Mouse (Mus musculus) forebrain, embryonic 14.5 days (tissue): ENCODE measurements around the gene Sipa1l1. TPM values are rescaled to one million over a fixed set of nuclear protein-coding genes. Genes with fewer than 3 reads are reported as not detected.
A peak's percentile ranks its signal among the peaks of the same experiment; 100 is the strongest.

Experiments
- ATAC-seq: fragments of 200-750 bp; cut with Nextera tagmentation; 2 replicates; pipeline ENCODE4 v1.8.0; 2017; ENCODE audit warnings: mild to moderate bottlenecking, moderate library complexity
- DNase-seq: peaks from one replicate; pipeline ENCODE4 v3.0.0-alpha.2; 2015; ENCODE audit warnings: low spot score
- H3K27ac ChIP-seq: fragments of 300-500 bp; sonication (generic); 2 replicates; pipeline ENCODE4 v1.5.1; 2014; ENCODE audit warnings: low read depth, mild to moderate bottlenecking, control low read depth, low read length, moderate library complexity
- H3K27me3 ChIP-seq: fragments of 300-500 bp; sonication (generic); replicated peaks from 2 replicates; pipeline ENCODE4 v1.6.1; 2014; ENCODE audit warnings: low read length, control low read depth, mixed read lengths; ENCODE audit not compliant: control insufficient read depth, insufficient read depth
- H3K36me3 ChIP-seq: fragments of 300-500 bp; sonication (generic); 2 replicates; pipeline ENCODE4 v1.6.1; 2014; ENCODE audit warnings: low read length, control low read depth; ENCODE audit not compliant: control insufficient read depth, insufficient read depth
- H3K4me1 ChIP-seq: fragments of 300-500 bp; sonication (generic); 2 replicates; pipeline ENCODE4 v1.6.1; 2014; ENCODE audit warnings: antibody characterized with exemption, low read length, control low read depth; ENCODE audit not compliant: control insufficient read depth, insufficient read depth
- H3K4me2 ChIP-seq: fragments of 300-500 bp; sonication (generic); 2 replicates; pipeline ENCODE4 v1.6.1; 2014; ENCODE audit warnings: mild to moderate bottlenecking, control low read depth, low read length
- H3K4me3 ChIP-seq: fragments of 300-500 bp; sonication (generic); 2 replicates; pipeline ENCODE4 v1.5.1; 2014; ENCODE audit warnings: low read depth, low read length, control low read depth
- H3K9ac ChIP-seq: fragments of 300-500 bp; sonication (generic); 2 replicates; pipeline ENCODE4 v1.6.1; 2014; ENCODE audit warnings: mild to moderate bottlenecking, low read length, control low read depth, moderate library complexity
- H3K9me3 ChIP-seq: fragments of 300-500 bp; sonication (generic); replicated peaks from 2 replicates; pipeline ENCODE4 v1.6.1; 2016; ENCODE audit warnings: low read length, control low read depth, mixed read lengths; ENCODE audit not compliant: control insufficient read depth
- WGBS: fragments of 180-500 bp; shearing (Covaris S2); extraction: QIAGEN DNeasy Blood & Tissue Kit; methylation state at CpG from one replicate; pipeline ENCODE4 v1.1.7; 2014; 5-methylcytosine and 5-hydroxymethylcytosine counted together
- polyA plus RNA-seq: library from polyadenylated mRNA; unstranded; fragments of >200 nt; fragmentation: Nextera tagmentation; extraction: Ambion mirVana; gene quantifications from 2 replicates; pipeline ENCODE4 v1.2.1, GENCODE M21; 2014

Sipa1l1 gene
- polyA plus RNA-seq, 1 experiment from 2014 or later, result 13.5 TPM

GRCm38 (mm10) chr12:82225751-82226228, 56.7 kb downstream of the Sipa1l1 start:
- no peak overlapping the region for H3K27ac ChIP-seq
- ATAC-seq (no peak), DNase-seq (no peak)
- WGBS, result 58% methylated on average over 4 of the region's 4 CpGs
- H3K9ac ChIP-seq, result no peak overlapping the region
- H3K9me3 ChIP-seq, result no peaks in the 10 kb centered on the region
- no peaks in the 10 kb centered on the region for H3K27me3 ChIP-seq
- no peak overlapping the region for H3K4me3 ChIP-seq
- no peaks in the 10 kb centered on the region for H3K36me3 ChIP-seq
- peaks cover 2% of the 10 kb centered on the region; the same call in 1 of the 2 replicates for H3K4me1 ChIP-seq
- H3K4me2 ChIP-seq, result no peak overlapping the region

- WGBS, result 51% methylated on average over 6 of the region's 6 CpGs
- H3K9me3 ChIP-seq, result no peaks in the 10 kb centered on the region
- H3K9ac ChIP-seq, result no peak overlapping the region
- H3K4me1 ChIP-seq, result peaks cover 2% of the 10 kb centered on the region; the same call in 1 of the 2 replicates
- H3K36me3 ChIP-seq, result no peaks in the 10 kb centered on the region
- H3K4me3 ChIP-seq, result no peak overlapping the region
- H3K27me3 ChIP-seq, result no peaks in the 10 kb centered on the region
- ATAC-seq, result no peak
- no peak overlapping the region for H3K4me2 ChIP-seq
- no peak overlapping the region for H3K27ac ChIP-seq
- no peak for DNase-seq
These were observed 57.4 kb downstream of the Sipa1l1 start for GRCm38 (mm10) chr12:82226311-82227066.

DNA sequence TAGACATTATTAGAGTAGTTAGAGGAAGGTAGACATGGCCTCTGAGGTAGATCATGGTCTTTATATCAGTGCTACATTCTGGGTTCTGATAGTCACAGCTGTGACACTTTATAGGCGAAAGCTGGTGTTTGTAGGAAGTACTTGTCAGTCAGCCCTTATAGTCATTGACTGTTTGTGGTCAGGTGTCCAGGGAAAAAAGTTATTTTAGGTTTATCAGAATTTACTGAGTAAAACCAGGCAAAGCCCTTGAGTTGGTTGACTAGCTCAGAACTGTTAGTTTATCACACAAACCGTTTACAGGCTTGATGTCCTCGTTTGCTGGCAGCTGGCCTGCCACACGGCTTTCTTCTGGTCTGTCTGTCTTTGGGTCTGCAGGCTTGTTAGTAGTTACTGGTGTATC, 61.0 kb downstream of the Sipa1l1 start:
- Histone ChIP-seq H3K27ac (no peak overlapping the region), H3K4me2 (no peak overlapping the region), H3K9ac (no peak overlapping the region), H3K4me3 (no peak overlapping the region), H3K9me3 (no peaks in the 10 kb centered on the region), H3K27me3 (no peaks in the 10 kb centered on the region), H3K36me3 (no peaks in the 10 kb centered on the region; the same call in 1 of the 2 replicates), H3K4me1 (peaks cover 5% of the 10 kb centered on the region; the same call in 1 of the 2 replicates)
- 48% methylated on average over 4 of the region's 4 CpGs for WGBS
- DNase-seq, result no peak
- ATAC-seq, result no peak

GRCm38 (mm10) chr12:82231191-82231590, 62.1 kb downstream of the Sipa1l1 start:
- no peak overlapping the region for H3K27ac ChIP-seq
- no peak overlapping the region for H3K9ac ChIP-seq
- H3K4me1 ChIP-seq, result peaks cover 3% of the 10 kb centered on the region; the same call in 1 of the 2 replicates
- H3K36me3 ChIP-seq, result no peaks in the 10 kb centered on the region; the same call in 1 of the 2 replicates
- no peak overlapping the region for H3K4me3 ChIP-seq
- no peaks in the 10 kb centered on the region for H3K27me3 ChIP-seq
- 75% methylated on average over 7 of the region's 7 CpGs for WGBS
- H3K9me3 ChIP-seq, result no peaks in the 10 kb centered on the region
- DNase-seq (no peak), ATAC-seq (no peak)
- no peak overlapping the region for H3K4me2 ChIP-seq

DNA sequence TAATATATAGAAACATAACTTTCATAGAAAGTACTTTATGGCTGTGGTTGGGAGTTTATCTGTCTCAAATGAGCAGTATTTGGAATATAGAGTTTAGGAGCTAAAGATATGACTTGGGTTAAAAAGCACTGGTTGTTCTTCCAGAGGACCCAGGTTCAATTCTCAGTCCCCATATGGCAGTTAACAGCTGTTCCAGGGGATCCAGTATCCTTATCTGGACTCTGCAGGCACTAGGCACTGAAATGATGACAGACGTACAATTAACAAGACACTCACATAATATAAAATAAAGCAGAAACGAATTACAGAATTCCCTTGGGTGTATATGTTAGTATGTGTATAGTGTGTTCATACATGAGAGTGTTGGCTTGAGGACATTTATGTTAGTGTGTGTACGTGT, 64.1 kb downstream of the Sipa1l1 start:
- Histone ChIP-seq H3K27me3 (no peaks in the 10 kb centered on the region), H3K9me3 (no peaks in the 10 kb centered on the region)

GRCm38 (mm10) chr12:82234463-82235223, 65.5 kb downstream of the Sipa1l1 start:
- H3K9ac ChIP-seq, result no peak overlapping the region
- no peaks in the 10 kb centered on the region; the same call in 1 of the 2 replicates for H3K36me3 ChIP-seq
- no peaks in the 10 kb centered on the region for H3K27me3 ChIP-seq
- H3K27ac ChIP-seq, result no peak overlapping the region
- no peak overlapping the region for H3K4me3 ChIP-seq
- ATAC-seq (no peak), DNase-seq (no peak)
- H3K9me3 ChIP-seq, result no peaks in the 10 kb centered on the region
- H3K4me2 ChIP-seq, result no peak overlapping the region
- H3K4me1 ChIP-seq, result peaks cover 2% of the 10 kb centered on the region; the same call in 1 of the 2 replicates
- 79% methylated on average over 14 of the region's 14 CpGs for WGBS

More for the DNA sequence above, 64.1 kb downstream of the Sipa1l1 start:
- ATAC-seq (no peak), DNase-seq (no peak)
- H3K27ac ChIP-seq, result no peak overlapping the region
- peaks cover 2% of the 10 kb centered on the region; the same call in 1 of the 2 replicates for H3K4me1 ChIP-seq
- no peak overlapping the region for H3K9ac ChIP-seq
- no peak overlapping the region for H3K4me3 ChIP-seq
- H3K4me2 ChIP-seq, result no peak overlapping the region
- no peaks in the 10 kb centered on the region; the same call in 1 of the 2 replicates for H3K36me3 ChIP-seq
- WGBS, result 97% methylated on average over 3 of the region's 3 CpGs

GRCm38 (mm10) chr12:82237095-82237494, 68.0 kb downstream of the Sipa1l1 start:
- H3K4me3 ChIP-seq, result no peak overlapping the region
- no peaks in the 10 kb centered on the region; the same call in 1 of the 2 replicates for H3K36me3 ChIP-seq
- no peak for ATAC-seq
- WGBS, result 93% methylated on average over 4 of the region's 4 CpGs
- H3K4me2 ChIP-seq, result no peak overlapping the region
- DNase-seq, result no peak
- no peaks in the 10 kb centered on the region for H3K27me3 ChIP-seq
- no peaks in the 10 kb centered on the region for H3K9me3 ChIP-seq
- no peak overlapping the region for H3K27ac ChIP-seq
- H3K9ac ChIP-seq, result no peak overlapping the region
- H3K4me1 ChIP-seq, result peaks cover 2% of the 10 kb centered on the region; the same call in 1 of the 2 replicates

- no peaks in the 10 kb centered on the region for H3K4me1 ChIP-seq
- H3K9ac ChIP-seq, result no peak overlapping the region
- no peak overlapping the region for H3K4me3 ChIP-seq
- DNase-seq, result peak; percentile 13
- 66% methylated on average over 4 of the region's 4 CpGs for WGBS
- H3K27ac ChIP-seq, result no peak overlapping the region
- no peaks in the 10 kb centered on the region for H3K9me3 ChIP-seq
- ATAC-seq, result no peak
- no peaks in the 10 kb centered on the region; the same call in 1 of the 2 replicates for H3K36me3 ChIP-seq
- H3K4me2 ChIP-seq, result no peak overlapping the region
- H3K27me3 ChIP-seq, result no peaks in the 10 kb centered on the region
These were observed 68.8 kb downstream of the Sipa1l1 start for GRCm38 (mm10) chr12:82237946-82238345.
